8 mouse cellular contexts compared by ENCODE assay signal in genomic region chr7:125766976-125767831, GRCm38 (mm10). TPM values are rescaled to one million over a fixed set of nuclear protein-coding genes. Genes with fewer than 3 reads are reported as not detected.
DNase-seq lines count a peak whose midpoint lies in the region; ATAC-seq and TF ChIP-seq lines count a peak whose summit lies in the region.

No protein-coding gene starts in this region.

- TF ChIP-seq CTCF in gastrocnemius, adult 2 months (IDR thresholded peaks at IDR 0.05), result peak; percentile 81
- TF ChIP-seq CTCF in kidney, adult 2 months (conservative IDR thresholded peaks at IDR 0.05; ENCODE audit: insufficient read depth, insufficient read length, low read depth, low read length), result peak; percentile 68

- H3K27ac ChIP-seq in gastrocnemius, adult 2 months, result no peak overlapping the region
- H3K27ac ChIP-seq in kidney, adult 2 months (ENCODE audit: insufficient read depth, low read depth, low read length), result no peak overlapping the region
- no peak overlapping the region for H3K27ac ChIP-seq in neural tube, embryonic 11.5 days (ENCODE audit: low read depth, low read length)

- no peaks in the 10 kb centered on the region for H3K4me1 ChIP-seq in kidney, adult 2 months (ENCODE audit: control insufficient read depth, insufficient read depth, low read length)
- no peaks in the 10 kb centered on the region; the same call in 1 of the 2 replicates for H3K4me1 ChIP-seq in neural tube, embryonic 11.5 days (ENCODE audit: control insufficient read depth, insufficient read depth, low read length)

- no peaks in the 10 kb centered on the region for H3K36me3 ChIP-seq in kidney, adult 2 months (ENCODE audit: control insufficient read depth, insufficient read depth, low read length)
- H3K36me3 ChIP-seq in neural tube, embryonic 11.5 days (ENCODE audit: control insufficient read depth, insufficient read depth, low read length), result no peaks in the 10 kb centered on the region

- H3K4me2 ChIP-seq in neural tube, embryonic 11.5 days (ENCODE audit: low read depth), result no peak overlapping the region

- no peak overlapping the region for H3K9ac ChIP-seq in neural tube, embryonic 11.5 days (ENCODE audit: low read length)

- ATAC-seq in neural tube, embryonic 11.5 days (ENCODE audit: insufficient read depth, low FRiP score, low TSS enrichment), result no peak

- no peaks in the 10 kb centered on the region for H3K9me3 ChIP-seq in neural tube, embryonic 11.5 days (ENCODE audit: control insufficient read depth, low read length)

- no peak for TF ChIP-seq POLR2A in kidney, adult 2 months (IDR thresholded peaks at IDR 0.05; ENCODE audit: low read depth, low read length)

- intact Hi-C loops in gastrocnemius, adult 2 months (cut with DNase I), result loop anchor here (2.0 kb wide), 1 partner anchor 322 kb away; no protein-coding TSS in a partner anchor
- intact Hi-C loops in left cerebral cortex, postnatal 4 days (cut with DNase I), result loop anchor here (10.0 kb wide), 1 partner anchor 318 kb away; the partner anchor contains the start of gene Gsg1l

- DNase-seq in 3T3-L1 (ENCODE audit: low read depth, low spot score) (peak; percentile 47), MN1 (ENCODE audit: low spot score) (peak; percentile 40)
- DNase-seq in cerebellum, postnatal 25 days, result peak; percentile 73 to 83
- DNase-seq in gastrocnemius, adult 2 months, result peak; percentile 67
- DNase-seq in kidney, adult 2 months, result peak; percentile 44
- DNase-seq in left cerebral cortex, postnatal 4 days, result peak; percentile 74
- peak; percentile 71 for DNase-seq in neural tube, embryonic 11.5 days (ENCODE audit: low spot score)
- DNase-seq in thymus, postnatal 4 days, result peak; percentile 56

- no peak overlapping the region for H3K4me3 ChIP-seq in gastrocnemius, adult 2 months
- H3K4me3 ChIP-seq in kidney, adult 2 months (ENCODE audit: insufficient read depth, low read depth, low read length), result no peak overlapping the region
- no peak overlapping the region for H3K4me3 ChIP-seq in neural tube, embryonic 11.5 days (ENCODE audit: low read depth, low read length)

- H3K27me3 ChIP-seq in kidney, adult 2 months (replicated peaks; ENCODE audit: control insufficient read depth, insufficient read depth, low read length), result no peaks in the 10 kb centered on the region
- no peaks in the 10 kb centered on the region for H3K27me3 ChIP-seq in neural tube, embryonic 11.5 days (ENCODE audit: control insufficient read depth, insufficient read depth, low read length)

- 67% methylated on average over 9 of the region's 9 CpGs for WGBS in kidney, adult 2 months
- WGBS in neural tube, embryonic 11.5 days, result 72% methylated on average over 9 of the region's 9 CpGs

RNA-seq across cellular contexts. Expression of gene D430042O09Rik, which starts 59.5 kb away (rescaled TPM):
- 1 to 10 TPM; 5.3 to 6.2 TPM for total RNA-seq in gastrocnemius, adult 2 months (2021)
- polyA plus RNA-seq in kidney, adult 2 months (2012; rRNA removed), result 15.1 and 16.6 TPM in 2 replicates
- total RNA-seq in left cerebral cortex, postnatal 4 days (2021), result 10 to 100 TPM; 24.3 to 27.5 TPM
- polyA plus RNA-seq in neural tube, embryonic 11.5 days (2014; fragmentation: Nextera tagmentation; extraction: Ambion mirVana), result 9.0 and 12.1 TPM in 2 replicates

RNA-seq across cellular contexts. Expression of gene Gtf3c1, which starts 59.6 kb away (rescaled TPM):
- total RNA-seq in gastrocnemius, adult 2 months (2021), result 10 to 100 TPM; 34.1 TPM
- 47.9 and 60.5 TPM in 2 replicates for polyA plus RNA-seq in kidney, adult 2 months (2012; rRNA removed)
- 10 to 100 TPM; 87.1 to 93.0 TPM for total RNA-seq in left cerebral cortex, postnatal 4 days (2021)
- 40.6 and 43.6 TPM in 2 replicates for polyA plus RNA-seq in neural tube, embryonic 11.5 days (2014; fragmentation: Nextera tagmentation; extraction: Ambion mirVana)
